Mouse (Mus musculus) bone marrow macrophage, adult 2 months (primary cell): ENCODE results near the gene Trnt1.

ENCODE experiments used
- CTCF ChIP-seq: IDR thresholded peaks from 2 replicates; pipeline ENCODE4 v1.5.1; 2012; ENCODE audit warnings: low read depth, mild to moderate bottlenecking, low read length, moderate library complexity
- POLR2A ChIP-seq: IDR thresholded peaks from 2 replicates; pipeline ENCODE4 v1.6.1; 2012; ENCODE audit warnings: mild to moderate bottlenecking, low read depth, low read length, borderline replicate concordance

- no peak for TF ChIP-seq CTCF
- TF ChIP-seq POLR2A, result no peak
These were observed 23.6 kb downstream of the Trnt1 start for GRCm38 (mm10) chr6:106792486-106792885.
